Mouse (Mus musculus) erythroblast, adult 5-6 weeks (primary cell): ENCODE data around the gene Ppp5c. TPM values are rescaled to one million over a fixed set of nuclear protein-coding genes. Genes with fewer than 3 reads are reported as not detected.
A peak's percentile ranks its signal among the peaks of the same experiment; 100 is the strongest.

Experiments
- ATAC-seq: replicated peaks from 2 replicates; pipeline ENCODE4 v1.8.0; 2016; ENCODE audit warnings: moderate number of reproducible peaks, mild to moderate bottlenecking, moderate TSS enrichment, inconsistent platforms; ENCODE audit not compliant: poor library complexity, low FRiP score, severe bottlenecking
- total RNA-seq, 2 experiments: library from RNA; stranded (forward) in 1 of 2; stranded (reverse) in 1 of 2; fragments of 150-400 nt in 1 of 2; fragments of 200-764, 138-1000 nt in 1 of 2; gene quantifications; 2 replicates each; pipeline versions ENCODE4 v1.2.3 to v1.2.4; 2015 to 2017; ENCODE audit warnings: low replicate concordance in 2 of 2

Ppp5c gene
- total RNA-seq, 2 experiments from 2014 or later = 18.9 to 21.3 TPM

GRCm38 (mm10) chr7:17055287-17055946 lies 27.7 kb upstream of the Ppp5c start:
- 0 out of 2 replicates have a peak, but pooled peaks have one; percentile 11 for ATAC-seq

GRCm38 (mm10) chr7:17054325-17054989 lies 26.7 kb upstream of the Ppp5c start:
- ATAC-seq = no peak

DNA sequence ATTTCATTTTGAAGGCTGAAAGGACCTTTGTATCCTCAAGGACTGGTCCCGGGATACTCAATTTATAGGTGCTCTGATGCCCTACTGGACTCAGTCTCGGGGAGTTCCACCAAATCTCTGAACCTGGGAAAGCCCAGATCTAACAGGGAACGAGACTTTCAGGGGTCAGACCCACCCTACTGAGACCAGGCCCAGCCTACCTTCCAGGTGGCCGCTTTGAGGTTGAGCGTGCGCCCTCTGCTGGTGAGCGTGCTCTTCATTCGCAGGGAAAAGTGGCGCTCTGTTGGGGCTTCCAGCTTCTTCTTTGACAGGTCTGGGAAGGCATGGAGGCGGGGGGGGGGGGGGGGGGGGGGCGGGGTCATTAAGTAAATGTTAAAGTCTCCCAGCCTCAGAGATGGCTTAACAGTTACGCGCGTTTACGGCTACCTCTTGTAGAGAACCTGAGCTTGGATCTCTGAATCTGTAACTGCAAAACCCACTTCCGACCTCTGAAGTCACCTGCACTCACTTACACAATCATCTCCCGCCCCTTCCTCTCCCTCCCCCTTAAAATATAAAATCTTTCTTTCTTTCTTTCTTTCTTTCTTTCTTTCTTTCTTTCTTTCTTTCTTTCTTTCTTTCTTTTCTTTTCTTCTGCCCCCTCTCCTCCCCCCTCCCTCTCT lies 23.3 kb upstream of the Ppp5c start:
- ATAC-seq = peak; percentile 49; the same call in 1 of the 2 replicates

DNA sequence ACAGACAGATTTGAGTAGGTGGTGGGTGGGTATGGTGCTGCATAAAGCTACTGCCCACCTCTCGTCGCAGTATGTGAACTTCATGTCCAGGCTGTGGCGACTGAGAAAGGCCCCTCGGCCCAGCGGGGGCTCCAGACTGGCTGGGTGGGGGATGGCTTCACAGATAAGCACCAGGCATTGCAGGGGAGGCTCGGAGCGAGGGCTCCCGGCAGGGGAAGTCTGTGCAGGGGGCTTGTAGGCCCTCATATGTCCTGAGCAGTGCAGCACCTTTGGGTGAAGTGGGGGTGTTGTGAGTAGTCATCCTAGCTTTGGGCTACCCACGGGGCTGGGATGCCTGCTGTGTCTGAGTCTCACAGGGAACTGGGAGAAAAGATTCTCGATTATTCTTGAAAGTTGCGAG lies 22.8 kb upstream of the Ppp5c start:
- ATAC-seq = 0 out of 2 replicates have a peak, but pooled peaks have one; percentile 15

DNA sequence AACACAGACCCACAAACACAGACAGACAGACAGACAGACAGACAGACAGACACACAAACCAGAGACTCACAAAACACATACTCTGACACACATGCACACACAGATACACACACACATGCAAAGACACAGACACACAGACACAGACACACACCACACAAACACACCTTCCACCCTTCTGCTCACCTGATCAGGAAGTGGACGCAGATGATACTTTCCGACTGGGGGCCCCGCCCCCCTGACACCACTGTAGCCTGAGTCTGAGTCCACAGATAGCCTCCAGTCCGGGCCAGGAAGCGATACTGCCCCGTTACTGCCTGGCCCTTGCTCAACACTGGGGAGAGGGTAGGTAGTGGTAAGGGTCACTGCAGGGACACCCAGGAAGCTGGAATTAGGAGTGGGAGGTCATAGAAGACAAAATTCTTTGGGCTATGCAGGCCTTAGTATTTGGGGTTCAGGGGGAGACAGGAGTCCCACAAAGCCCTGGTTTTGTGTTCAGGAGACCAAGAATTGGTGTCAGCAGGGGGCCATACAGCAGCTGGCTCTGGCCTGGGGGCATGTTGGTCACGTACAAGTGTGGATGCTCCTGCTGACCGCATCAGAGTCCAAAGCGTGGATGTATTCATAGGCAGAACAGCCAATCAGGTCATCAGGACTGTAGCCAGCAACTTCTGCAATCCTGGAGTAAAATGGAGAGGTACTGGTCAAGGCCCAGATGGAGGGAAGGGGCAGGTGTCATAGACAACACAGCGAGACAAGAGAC lies 20.9 kb upstream of the Ppp5c start:
- no peak for ATAC-seq

DNA sequence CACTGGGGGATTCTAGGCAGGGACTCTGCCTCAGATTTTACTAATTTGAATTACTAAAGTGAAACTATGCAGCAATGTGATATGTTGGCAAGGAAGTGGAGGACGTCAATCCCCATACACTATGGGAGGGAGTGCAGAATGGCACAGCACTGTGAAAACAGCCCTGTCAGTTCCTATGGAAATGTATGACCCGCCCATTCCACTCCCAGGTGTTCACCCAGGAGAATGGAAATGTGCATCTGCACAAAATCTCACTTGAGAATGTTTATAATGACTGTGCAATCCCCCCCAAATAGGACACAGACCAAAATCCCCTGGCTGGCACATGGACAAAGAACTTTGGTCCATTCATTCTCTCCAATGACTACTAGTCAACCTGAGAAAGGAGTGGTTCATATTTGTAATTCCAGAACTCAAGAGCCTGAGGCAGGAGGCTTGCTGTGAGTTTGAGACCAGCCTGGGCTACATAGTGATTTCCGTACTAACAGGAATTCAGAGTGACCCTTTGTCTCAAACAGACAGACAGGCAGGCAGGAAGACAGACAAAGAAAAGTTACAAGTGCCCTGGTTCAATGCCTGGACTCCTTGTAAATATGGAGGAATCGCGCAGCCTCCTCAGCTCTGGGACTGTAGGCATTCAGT lies 19.4 kb upstream of the Ppp5c start:
- ATAC-seq = no peak

DNA sequence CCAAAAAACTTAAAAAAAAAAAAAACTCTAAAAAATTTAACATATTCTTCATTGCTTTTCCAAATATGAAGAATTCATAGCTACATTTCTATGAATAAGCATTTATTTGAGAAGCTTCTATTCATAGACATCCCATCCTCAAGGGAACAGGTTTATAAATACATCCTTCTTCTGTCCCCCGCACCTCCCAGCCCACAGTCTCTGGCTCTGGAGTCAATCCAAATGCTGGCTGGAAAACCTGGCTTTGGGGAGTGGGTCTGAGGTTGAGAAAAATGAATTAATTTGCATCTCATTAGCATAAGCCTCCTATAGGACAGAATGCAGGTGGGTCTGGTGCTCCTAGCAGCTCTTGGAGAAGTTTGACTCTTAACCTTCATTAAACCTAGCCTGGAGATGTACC lies 18.0 kb upstream of the Ppp5c start:
- ATAC-seq = no peak

GRCm38 (mm10) chr7:17039373-17039772 lies 11.6 kb upstream of the Ppp5c start:
- ATAC-seq = no peak

- no peak for ATAC-seq
Measured at GRCm38 (mm10) chr7:17038018-17038695, 10.4 kb upstream of the Ppp5c start.

DNA sequence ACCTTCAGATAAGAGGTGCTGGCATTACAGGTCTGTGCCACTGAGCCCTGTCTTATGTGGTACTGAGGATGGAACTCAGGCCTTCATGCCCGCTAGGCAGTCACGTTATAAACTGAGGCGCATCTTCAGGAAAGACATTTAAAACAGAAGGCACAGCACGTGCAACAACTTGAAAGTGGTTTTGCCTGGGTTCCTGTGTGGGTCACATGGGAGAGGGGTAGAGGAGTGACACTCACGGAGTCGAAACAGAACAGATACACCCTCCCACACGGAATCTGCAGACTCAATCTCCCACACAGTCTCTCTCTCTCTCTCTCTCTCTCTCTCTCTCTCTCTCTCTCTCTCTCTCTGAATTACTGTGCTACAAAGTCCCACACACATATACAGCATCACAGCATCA lies 2.5 kb upstream of the Ppp5c start:
- no peak for ATAC-seq

- ATAC-seq = no peak
Measured at GRCm38 (mm10) chr7:17028923-17029322, 1.2 kb upstream of the Ppp5c start.

DNA sequence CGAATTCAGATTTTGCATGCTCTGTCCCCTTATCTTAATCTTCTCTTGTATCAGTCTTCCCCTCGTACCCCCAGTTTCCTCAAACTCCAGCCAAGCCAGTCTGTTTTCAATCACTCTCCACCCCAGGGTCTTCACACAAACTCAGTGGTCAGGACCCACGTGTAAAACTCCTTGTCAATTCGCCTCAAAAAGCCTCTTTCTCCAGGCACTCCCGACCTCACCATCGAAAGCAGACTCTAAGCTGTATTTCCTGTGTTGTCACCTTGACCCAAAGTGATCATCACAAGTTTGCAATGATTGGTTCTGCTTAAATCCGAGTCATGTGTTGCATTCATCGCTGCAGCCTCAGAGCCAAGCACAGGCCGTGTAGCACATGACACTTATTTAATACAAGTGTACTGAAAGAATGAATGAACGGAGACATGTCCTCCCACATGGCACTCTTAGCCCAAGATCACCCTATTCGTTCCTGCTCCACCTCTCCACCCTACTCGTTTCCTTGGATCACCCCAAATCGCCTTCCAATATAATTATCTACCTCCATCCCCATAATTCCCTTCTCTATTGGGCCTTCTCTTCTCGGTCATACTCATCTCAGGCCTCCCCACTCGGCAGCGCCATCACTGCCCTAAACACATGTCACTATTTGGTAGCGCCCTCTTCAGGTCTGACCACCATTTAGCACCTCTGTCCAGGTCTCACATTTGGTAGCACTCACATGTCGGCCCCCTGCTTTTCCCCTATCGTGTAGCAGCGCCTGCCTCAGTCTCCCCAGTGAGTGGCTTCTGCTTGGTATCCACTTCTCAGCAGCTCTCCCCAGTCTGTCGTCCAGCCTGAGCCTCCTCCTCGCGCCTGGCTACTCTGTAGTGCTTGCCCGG lies 775 bp downstream of the Ppp5c start:
- peak; percentile 70 for ATAC-seq

DNA sequence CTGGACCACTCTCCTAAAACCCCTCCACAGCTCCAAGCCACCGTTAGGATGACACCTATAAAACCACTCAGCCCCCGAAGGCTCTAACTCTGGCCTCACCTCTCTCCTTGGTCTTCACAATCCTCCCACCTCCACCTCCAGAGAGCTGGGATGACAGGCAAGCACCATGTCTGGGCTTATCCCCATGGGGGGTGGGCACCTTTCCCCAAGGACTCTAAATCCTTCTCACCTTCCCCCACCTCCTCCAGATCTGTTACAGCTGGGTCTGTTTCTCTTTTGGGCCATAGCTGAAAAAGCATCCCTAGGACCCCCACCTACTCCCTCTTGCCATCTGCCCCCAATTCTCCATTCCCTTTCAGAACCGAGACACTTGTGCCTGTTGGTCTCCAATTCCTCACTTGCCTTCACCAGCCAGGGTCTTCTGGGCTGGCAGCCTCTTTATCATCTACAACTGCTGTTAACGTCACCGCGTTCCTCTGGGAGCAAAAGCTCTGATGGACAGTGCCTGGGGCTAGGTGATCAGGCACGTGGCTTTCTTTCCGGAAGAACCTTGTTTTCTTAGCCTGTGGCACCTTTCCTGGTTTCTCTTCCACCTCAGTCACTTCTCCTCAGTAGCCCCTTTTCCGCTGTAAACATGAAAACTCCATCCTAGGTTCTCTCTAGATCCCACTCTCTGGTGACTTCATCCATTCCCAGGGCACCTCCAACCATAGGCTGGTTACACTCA lies 1.7 kb downstream of the Ppp5c start:
- no peak for ATAC-seq

DNA sequence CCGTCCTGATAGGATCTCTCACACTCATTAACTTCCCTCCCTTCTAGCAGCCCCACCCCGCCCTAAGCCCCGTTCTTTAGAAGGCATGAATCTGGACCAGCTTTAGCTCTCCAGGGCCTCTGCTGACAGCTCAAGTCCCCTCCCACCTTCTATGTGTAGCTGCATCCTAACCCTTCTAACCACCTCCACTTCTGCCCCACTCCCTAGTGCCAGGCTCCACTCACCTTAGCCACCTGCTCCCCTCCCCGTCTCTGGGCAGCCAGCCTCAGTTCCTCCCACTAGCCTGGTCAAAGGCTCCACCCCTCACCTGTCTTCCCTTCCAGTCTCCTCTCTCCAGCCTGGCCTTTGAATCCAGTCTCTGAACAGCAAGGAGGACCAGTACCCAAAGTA lies 2.2 kb downstream of the Ppp5c start:
- no peak for ATAC-seq

GRCm38 (mm10) chr7:17024814-17025504 lies 2.8 kb downstream of the Ppp5c start:
- no peak for ATAC-seq

GRCm38 (mm10) chr7:17024141-17024540 lies 3.6 kb downstream of the Ppp5c start:
- ATAC-seq = no peak

- ATAC-seq = no peak
Measured at GRCm38 (mm10) chr7:17023701-17024100, 4.0 kb downstream of the Ppp5c start.
